Mouse (Mus musculus) brain, adult 2 months (tissue): ENCODE measurements at regions not wholly inside any gene's neighbourhood (a gene's known extent, or its start where the extent isn't known, plus 50 kb on each side); places are given as distances from the start of the nearest gene placed in this dataset.
"Not testable (repeated sequence)": the region's sequence is repeated elsewhere in the genome, so short reads cannot be mapped to it uniquely, and the experiment has no call there.

ENCODE experiments used
- DNase-seq: peaks from one replicate; pipeline ENCODE4 v3.0.0; 2011; ENCODE audit warnings: low read depth, low spot score

GRCm38 (mm10) chr7:116680523-116680922 is 176.4 kb downstream of the Nucb2 start:
- no peak for DNase-seq

- peak; percentile 30 for DNase-seq
These were observed 177.1 kb downstream of the Nucb2 start for GRCm38 (mm10) chr7:116681268-116681667.

GRCm38 (mm10) chr7:116700409-116700808 is 196.2 kb downstream of the Nucb2 start:
- DNase-seq, result no peak

GRCm38 (mm10) chr7:116701466-116702342 is 197.5 kb downstream of the Nucb2 start:
- peak; percentile 81 for DNase-seq

GRCm38 (mm10) chr7:116702596-116702995 is 198.4 kb downstream of the Nucb2 start:
- no peak for DNase-seq

GRCm38 (mm10) chr7:116711541-116711940 is 207.4 kb downstream of the Nucb2 start:
- no peak for DNase-seq

GRCm38 (mm10) chr7:116713200-116713599 is 209.0 kb downstream of the Nucb2 start:
- DNase-seq, result peak; percentile 8

GRCm38 (mm10) chr7:116715234-116716046 is 211.3 kb downstream of the Nucb2 start:
- no peak for DNase-seq

GRCm38 (mm10) chr7:116728379-116728778 is 224.2 kb downstream of the Nucb2 start:
- DNase-seq, result peak; percentile 17

- DNase-seq, result no peak
These were observed 225.6 kb downstream of the Nucb2 start for GRCm38 (mm10) chr7:116729795-116730194.

- DNase-seq, result no peak
These were observed 231.5 kb downstream of the Nucb2 start for GRCm38 (mm10) chr7:116735676-116736075.

GRCm38 (mm10) chr7:116736333-116736732 is 232.2 kb downstream of the Nucb2 start:
- DNase-seq, result peak; percentile 33

GRCm38 (mm10) chr7:116738009-116738408 is 233.8 kb downstream of the Nucb2 start:
- no peak for DNase-seq

GRCm38 (mm10) chr7:116754556-116754955 is 250.4 kb downstream of the Nucb2 start:
- DNase-seq, result no peak

GRCm38 (mm10) chr7:116792181-116792580 is 288.0 kb downstream of the Nucb2 start:
- DNase-seq, result not testable (repeated sequence)

- DNase-seq, result no peak
These were observed 304.3 kb downstream of the Nucb2 start for GRCm38 (mm10) chr7:116808475-116808874.

GRCm38 (mm10) chr7:116816494-116816893 is 312.3 kb downstream of the Nucb2 start:
- DNase-seq, result peak; percentile 39

- DNase-seq, result no peak
These were observed 313.8 kb downstream of the Nucb2 start for GRCm38 (mm10) chr7:116817991-116818390.

- peak; percentile 6 for DNase-seq
These were observed 316.4 kb downstream of the Nucb2 start for GRCm38 (mm10) chr7:116820613-116821012.

GRCm38 (mm10) chr7:116842894-116843293 is 338.7 kb downstream of the Nucb2 start:
- DNase-seq, result no peak

- DNase-seq, result no peak
These were observed 343.9 kb downstream of the Nucb2 start for GRCm38 (mm10) chr7:116847846-116848730.
